Mouse (Mus musculus) cortical plate, adult 2 months (tissue): ENCODE data around the gene Erlin1.

ENCODE experiments used
- CTCF ChIP-seq: fragments of 200-500 bp; IDR thresholded peaks from 2 replicates; pipeline ENCODE4 v1.5.1; 2011; ENCODE audit warnings: mild to moderate bottlenecking, control low read depth, low read length; ENCODE audit not compliant: insufficient read depth; ENCODE audit errors: extremely low read depth
- POLR2A ChIP-seq: fragments of 200-500 bp; IDR thresholded peaks from 2 replicates; pipeline ENCODE4 v1.6.1; 2011; ENCODE audit warnings: mild to moderate bottlenecking, low read length, control low read depth; ENCODE audit not compliant: insufficient read depth; ENCODE audit errors: extremely low read depth

GRCm38 (mm10) chr19:44104393-44104792, 34.8 kb upstream of the Erlin1 start:
- TF ChIP-seq CTCF (no peak), POLR2A (no peak)
